Mouse (Mus musculus) heart, embryonic 13.5 days (tissue): ENCODE results near the gene Thada. TPM values are rescaled to one million over a fixed set of nuclear protein-coding genes. Genes with fewer than 3 reads are reported as not detected.
A peak's percentile ranks its signal among the peaks of the same experiment; 100 is the strongest.

Experiments used
- ATAC-seq: fragments of 200-750 bp; cut with Nextera tagmentation; 2 replicates; pipeline ENCODE4 v1.8.0; 2017; ENCODE audit warnings: moderate TSS enrichment; ENCODE audit not compliant: insufficient number of reproducible peaks, low FRiP score, low TSS enrichment; ENCODE audit errors: extremely low read depth
- H3K27ac ChIP-seq: fragments of 300-500 bp; sonication (generic); replicated peaks from 2 replicates; pipeline ENCODE4 v1.5.1; 2015; ENCODE audit warnings: moderate library complexity, mild to moderate bottlenecking, inconsistent platforms
- H3K27me3 ChIP-seq: fragments of 300-500 bp; sonication (generic); replicated peaks from 2 replicates; pipeline ENCODE4 v1.6.1; 2015; ENCODE audit warnings: mild to moderate bottlenecking, inconsistent platforms
- H3K36me3 ChIP-seq: fragments of 300-500 bp; sonication (generic); 2 replicates; pipeline ENCODE4 v1.6.1; 2015; ENCODE audit warnings: mild to moderate bottlenecking, inconsistent platforms
- H3K4me1 ChIP-seq: fragments of 300-500 bp; sonication (generic); 2 replicates; pipeline ENCODE4 v1.6.1; 2015; ENCODE audit warnings: inconsistent platforms
- H3K4me2 ChIP-seq: fragments of 300-500 bp; sonication (generic); 2 replicates; pipeline ENCODE4 v1.6.1; 2015; ENCODE audit warnings: inconsistent platforms, mild to moderate bottlenecking, moderate library complexity
- H3K4me3 ChIP-seq: fragments of 300-500 bp; sonication (generic); 2 replicates; pipeline ENCODE4 v1.5.1; 2015; ENCODE audit warnings: moderate library complexity, mild to moderate bottlenecking, inconsistent platforms
- H3K9ac ChIP-seq: fragments of 300-500 bp; sonication (generic); 2 replicates; pipeline ENCODE4 v1.6.1; 2015; ENCODE audit warnings: inconsistent platforms, mild to moderate bottlenecking, moderate library complexity
- H3K9me3 ChIP-seq: fragments of 300-500 bp; sonication (generic); 2 replicates; pipeline ENCODE4 v1.6.1; 2016; ENCODE audit warnings: inconsistent platforms
- WGBS: fragments of 180-500 bp; shearing (Covaris S2); methylation state at CpG from one replicate; pipeline ENCODE4 v1.1.7; 2015; ENCODE audit warnings: mixed read lengths; 5-methylcytosine and 5-hydroxymethylcytosine counted together
- polyA plus RNA-seq: library from polyadenylated mRNA; unstranded; fragments of >200 nt; fragmentation: Nextera tagmentation; extraction: Ambion mirVana; gene quantifications from 2 replicates; pipeline ENCODE4 v1.2.1, GENCODE M21; 2015

Thada gene
- 4.6 and 5.6 TPM in 2 replicates for polyA plus RNA-seq

DNA sequence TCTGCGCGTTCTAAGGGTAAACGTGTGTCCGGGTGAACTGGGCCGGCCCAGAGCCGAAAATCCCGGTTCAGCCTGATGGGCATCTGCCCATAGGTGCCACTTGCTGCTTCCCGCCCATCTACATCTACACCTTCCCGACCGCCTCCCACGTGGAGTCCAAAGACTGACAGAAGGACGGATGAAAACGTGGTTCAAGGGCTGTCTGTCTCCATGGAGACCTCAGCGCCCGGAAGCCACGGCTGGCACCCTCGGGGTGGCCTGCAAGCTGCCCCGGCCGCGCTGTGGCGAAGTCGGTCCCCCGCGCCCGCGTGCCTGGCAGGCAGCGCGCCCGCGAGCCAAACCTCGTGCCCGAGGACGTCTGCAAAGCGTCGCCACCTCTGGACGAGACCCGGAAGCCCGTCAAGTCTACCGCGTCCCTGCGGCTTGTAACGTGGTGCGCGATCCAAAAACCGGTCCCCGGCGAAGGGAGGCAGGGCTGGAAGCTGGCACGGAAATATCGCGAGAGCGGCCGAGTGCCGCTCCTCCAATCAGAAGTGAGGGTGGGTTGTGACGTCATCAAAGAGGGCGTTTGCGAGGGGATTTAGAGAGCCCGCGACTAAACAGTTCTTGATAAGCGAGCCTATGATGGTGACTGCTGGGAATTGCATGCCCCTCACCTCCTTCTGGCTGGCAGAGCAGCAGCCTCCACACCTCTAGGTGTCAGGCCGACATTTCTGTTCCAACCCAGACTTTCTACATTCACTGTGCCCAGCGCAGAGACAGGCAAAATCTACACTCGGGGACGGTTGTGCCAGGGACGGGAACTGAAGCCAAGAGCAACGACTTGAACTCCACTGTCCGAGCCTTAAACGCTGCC is at the start of gene Thada:
Gene Thada (minus strand): TSS at position 453 of the 856 bp plus-strand sequence.
- H3K9me3 ChIP-seq = no peaks in the 10 kb centered on the region
- peaks cover 11% of the 10 kb centered on the region for H3K4me1 ChIP-seq
- peak; percentile 95 for ATAC-seq
- no peaks in the 10 kb centered on the region for H3K27me3 ChIP-seq
- WGBS = under 1% methylated on average over 67 of the region's 67 CpGs
- peak within 1 kb of the TSS; percentile 94 for H3K9ac ChIP-seq
- peak within 1 kb of the TSS; percentile 78 for H3K27ac ChIP-seq
- H3K4me2 ChIP-seq = peak within 1 kb of the TSS; percentile 96
- peak within 1 kb of the TSS; percentile 95 for H3K4me3 ChIP-seq
- H3K36me3 ChIP-seq = peaks cover 8% of the 10 kb centered on the region

DNA sequence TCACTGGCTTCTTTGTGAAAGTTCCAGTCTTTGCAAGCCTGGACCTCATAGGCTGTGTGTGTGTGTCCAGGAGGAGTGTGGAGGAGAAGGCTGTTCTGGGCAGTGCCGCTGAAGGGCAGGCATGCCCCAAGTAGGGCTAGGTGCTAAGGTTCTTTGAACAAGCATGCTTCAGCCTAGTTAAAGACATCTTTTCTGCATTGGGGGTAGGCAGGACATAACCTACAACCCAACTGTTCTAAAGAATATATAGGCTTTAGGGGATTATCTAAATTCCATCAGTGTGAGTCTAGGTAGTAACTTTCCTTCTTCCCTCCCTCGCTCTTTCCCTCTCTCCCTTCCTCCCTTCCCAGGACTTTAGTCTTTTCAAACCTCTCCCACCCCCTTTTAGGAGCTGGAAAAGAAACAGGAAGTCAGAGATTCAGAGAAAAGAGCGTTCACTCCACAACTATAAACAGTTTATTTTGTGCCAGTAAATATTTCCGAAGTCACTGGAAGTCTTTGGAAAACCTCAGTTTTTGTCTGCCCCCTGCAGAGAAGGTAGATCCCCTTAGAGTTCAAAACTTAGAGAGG is 46.6 kb upstream of the Thada start:
- no peak overlapping the region for H3K27ac ChIP-seq
- peak overlapping the region; percentile 83 for H3K4me3 ChIP-seq
- no peak for ATAC-seq

DNA sequence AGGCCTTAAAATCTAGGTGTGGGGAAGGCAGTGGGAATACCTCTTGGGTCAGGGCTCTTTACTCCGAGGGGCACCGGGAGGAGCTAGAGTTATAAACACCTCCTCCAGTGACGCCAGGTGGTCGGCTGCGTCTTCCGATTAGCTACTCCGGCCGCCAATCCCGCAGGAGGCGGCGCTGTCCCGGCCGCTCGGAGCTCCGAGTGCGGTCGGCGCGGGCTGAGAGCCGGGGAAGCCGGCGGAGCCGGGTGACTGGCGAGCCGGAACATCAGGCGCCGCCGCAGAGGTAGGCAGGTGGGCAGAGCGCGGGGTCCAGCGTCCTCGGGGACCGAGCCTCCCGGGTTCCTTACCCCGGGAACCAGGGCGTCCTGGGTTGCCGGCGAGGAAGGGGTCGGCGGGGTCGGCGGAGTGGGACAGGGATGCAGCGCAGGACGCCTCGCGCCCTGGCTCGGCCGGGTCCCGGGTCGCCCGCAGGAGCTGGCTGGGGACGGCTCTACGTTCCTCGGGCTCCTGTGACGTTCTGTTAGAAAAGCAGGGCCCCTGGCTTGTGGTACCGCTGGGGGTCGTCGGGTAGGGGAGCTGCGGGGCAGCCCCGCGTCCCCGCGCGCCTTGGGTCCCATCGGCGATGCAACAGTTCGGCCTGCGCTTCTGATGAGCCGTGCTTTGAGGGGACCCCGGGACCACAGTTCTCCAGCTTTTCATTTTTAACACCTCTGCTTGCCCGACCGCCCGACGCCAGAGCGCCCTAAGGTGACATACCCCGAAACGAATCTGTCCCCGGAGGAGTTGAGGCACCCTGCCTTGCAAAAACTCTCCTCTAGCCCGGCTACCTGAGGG is 45.9 kb upstream of the Thada start, which contains the start of gene Plekhh2:
Gene Plekhh2 (plus strand): TSS at position 214 of the 834 bp plus-strand sequence.
- ATAC-seq = peak; percentile 73; the same call in 1 of the 2 replicates
- H3K9ac ChIP-seq = peak within 1 kb of the TSS; percentile 85
- H3K27me3 ChIP-seq = peaks cover 6% of the 10 kb centered on the region; the same call in 1 of the 2 replicates
- no peaks in the 10 kb centered on the region for H3K9me3 ChIP-seq
- peaks cover 30% of the 10 kb centered on the region for H3K4me1 ChIP-seq
- H3K36me3 ChIP-seq = no peaks in the 10 kb centered on the region
- H3K27ac ChIP-seq = peak within 1 kb of the TSS; percentile 65
- under 1% methylated on average over 76 of the region's 79 CpGs for WGBS
- peak within 1 kb of the TSS; percentile 83 for H3K4me3 ChIP-seq
- peak within 1 kb of the TSS; percentile 99 for H3K4me2 ChIP-seq

More for the DNA sequence above, 46.6 kb upstream of the Thada start:
- Histone ChIP-seq H3K27me3 (peaks cover 6% of the 10 kb centered on the region; the same call in 1 of the 2 replicates), H3K9me3 (no peaks in the 10 kb centered on the region), H3K9ac (peak overlapping the region; percentile 85), H3K36me3 (no peaks in the 10 kb centered on the region), H3K4me2 (peak overlapping the region; percentile 99), H3K4me1 (peaks cover 30% of the 10 kb centered on the region)
- WGBS = 23% methylated on average over 4 of the region's 4 CpGs

DNA sequence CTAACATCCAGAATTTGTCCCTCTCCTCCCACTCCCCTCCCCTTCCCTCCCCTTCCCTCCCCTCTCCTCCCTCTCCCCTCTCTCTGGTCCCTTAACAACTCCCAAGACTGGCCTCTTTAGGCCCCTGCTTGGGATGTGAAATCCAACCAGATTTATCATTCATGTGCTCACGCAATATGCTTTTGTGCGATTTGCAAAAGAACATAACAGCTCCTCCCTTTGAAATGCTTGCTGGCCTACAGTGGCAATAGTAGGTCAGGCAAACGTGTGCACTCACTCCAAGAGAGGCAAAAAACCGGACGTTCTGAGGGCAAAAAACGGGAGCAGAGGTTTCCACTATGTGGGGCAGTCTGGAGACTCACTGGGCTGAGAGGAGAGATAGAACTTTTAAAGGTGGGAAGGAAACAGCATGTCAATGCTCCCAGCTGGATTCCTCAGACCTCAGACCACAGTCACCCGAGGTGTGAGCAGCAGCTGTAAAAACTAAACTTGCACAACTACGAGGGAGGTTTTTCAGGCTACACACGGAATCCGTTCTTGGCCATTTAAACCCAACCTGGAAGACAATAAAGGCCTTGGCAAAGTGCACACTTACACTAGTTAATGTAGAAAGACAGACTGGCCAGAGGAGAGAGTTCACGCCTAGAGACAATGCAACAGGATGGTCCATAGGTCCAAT is 45.1 kb upstream of the Thada start:
- H3K4me1 ChIP-seq = peaks cover 30% of the 10 kb centered on the region
- 30% methylated on average over 11 of the region's 11 CpGs for WGBS
- H3K36me3 ChIP-seq = no peaks in the 10 kb centered on the region
- H3K4me2 ChIP-seq = peak overlapping the region; percentile 99
- H3K27ac ChIP-seq = peak overlapping the region; percentile 65
- no peak for ATAC-seq
- no peaks in the 10 kb centered on the region for H3K9me3 ChIP-seq
- peak overlapping the region; percentile 83 for H3K4me3 ChIP-seq
- H3K27me3 ChIP-seq = peaks cover 6% of the 10 kb centered on the region; the same call in 1 of the 2 replicates
- H3K9ac ChIP-seq = peak overlapping the region; percentile 85

DNA sequence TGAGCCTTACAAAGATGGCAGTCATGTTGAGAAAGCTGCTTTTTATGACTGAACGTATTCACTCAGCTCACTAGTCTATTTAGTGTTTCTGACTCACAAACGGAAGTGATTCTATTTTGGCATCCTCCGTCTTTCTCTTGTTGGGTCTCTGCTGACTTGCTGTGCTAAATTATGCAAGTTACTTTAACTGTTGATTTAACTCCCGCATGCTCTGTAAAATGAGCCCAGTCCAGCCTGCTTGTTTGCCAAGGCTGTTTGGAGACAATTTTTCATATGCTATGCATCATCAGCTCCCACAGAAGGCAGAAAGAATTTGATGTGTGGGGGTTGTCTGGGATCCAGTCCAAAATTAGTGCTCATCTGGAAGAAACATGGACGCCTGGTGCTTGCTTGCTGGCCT is 44.4 kb upstream of the Thada start:
- Histone ChIP-seq H3K27me3 (peaks cover 6% of the 10 kb centered on the region; the same call in 1 of the 2 replicates), H3K4me3 (no peak overlapping the region), H3K9ac (no peak overlapping the region), H3K36me3 (no peaks in the 10 kb centered on the region), H3K4me1 (peaks cover 30% of the 10 kb centered on the region), H3K27ac (peak overlapping the region; percentile 65), H3K4me2 (no peak overlapping the region), H3K9me3 (no peaks in the 10 kb centered on the region)
- 44% methylated on average over 5 of the region's 5 CpGs for WGBS
- ATAC-seq = no peak

DNA sequence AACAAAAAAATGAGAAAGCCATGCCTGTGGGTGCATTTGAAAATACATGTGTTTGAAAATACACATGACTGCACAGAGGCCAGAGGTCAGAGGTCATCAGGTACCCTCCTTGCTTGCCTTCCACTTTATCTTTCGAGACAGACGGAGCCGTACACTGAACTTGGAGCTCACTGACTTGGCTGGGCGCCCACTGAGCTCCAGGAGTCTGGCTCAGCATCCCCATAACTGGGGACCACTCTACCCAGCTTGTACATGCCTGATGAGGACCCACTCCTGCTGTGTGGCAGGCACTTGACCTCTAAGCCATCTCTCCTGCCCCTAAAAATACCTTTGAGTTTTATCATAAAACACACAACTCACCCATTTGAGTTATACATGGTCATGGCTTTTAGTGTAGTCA is 43.2 kb upstream of the Thada start:
- Histone ChIP-seq H3K27me3 (peaks cover 6% of the 10 kb centered on the region; the same call in 1 of the 2 replicates), H3K4me1 (peaks cover 30% of the 10 kb centered on the region), H3K27ac (0 out of 2 replicates have a peak overlapping the region, but pooled peaks have one; percentile 65), H3K36me3 (no peaks in the 10 kb centered on the region), H3K4me3 (no peak overlapping the region), H3K9ac (no peak overlapping the region), H3K9me3 (no peaks in the 10 kb centered on the region), H3K4me2 (no peak overlapping the region)
- ATAC-seq = no peak
- 41% methylated on average over 4 of the region's 4 CpGs for WGBS

DNA sequence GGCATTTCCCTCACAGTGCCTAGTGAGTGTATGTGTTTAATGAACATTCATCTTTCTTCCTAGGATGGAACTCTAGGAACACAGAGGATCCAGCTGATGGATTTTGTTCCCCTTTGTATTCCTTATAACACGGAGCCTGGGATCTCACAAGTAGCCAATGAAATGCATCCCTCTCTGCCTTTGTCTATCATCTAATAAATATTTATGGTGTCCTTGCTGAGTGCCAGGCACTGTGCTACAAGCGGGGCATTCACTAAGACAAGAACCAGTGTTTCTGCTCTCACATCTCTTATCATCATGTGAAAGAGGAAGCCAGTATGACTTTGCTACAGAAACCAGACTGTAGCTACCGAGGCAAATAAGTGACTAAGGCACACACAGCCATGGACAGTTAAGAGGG is 42.7 kb upstream of the Thada start:
- H3K27me3 ChIP-seq = peaks cover 6% of the 10 kb centered on the region; the same call in 1 of the 2 replicates
- ATAC-seq = no peak
- H3K9ac ChIP-seq = no peak overlapping the region
- no peaks in the 10 kb centered on the region for H3K9me3 ChIP-seq
- WGBS = 51% methylated on average over 3 of the region's 3 CpGs
- H3K4me2 ChIP-seq = no peak overlapping the region
- no peak overlapping the region for H3K4me3 ChIP-seq
- peaks cover 30% of the 10 kb centered on the region for H3K4me1 ChIP-seq
- H3K36me3 ChIP-seq = no peaks in the 10 kb centered on the region
- H3K27ac ChIP-seq = no peak overlapping the region

DNA sequence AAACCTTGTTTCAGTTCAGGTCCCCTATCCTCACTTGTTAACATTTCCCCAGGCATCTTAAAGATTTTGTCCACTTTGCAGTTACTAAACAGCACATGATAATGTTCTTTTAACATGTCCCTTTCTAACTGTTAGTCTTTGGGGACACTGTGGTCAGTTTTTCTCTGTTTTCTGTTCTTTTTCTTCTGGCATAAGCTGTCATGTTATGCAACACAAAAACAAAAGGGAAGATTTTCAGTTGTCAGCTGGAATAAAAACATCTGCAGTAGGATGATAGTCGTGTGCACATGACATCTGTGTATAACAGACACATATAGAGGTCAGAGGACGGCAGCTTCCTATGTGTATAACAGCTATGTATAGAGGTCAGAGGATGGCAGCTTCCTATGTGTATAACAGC is 39.9 kb upstream of the Thada start:
- 56% methylated on average over 2 of the region's 2 CpGs for WGBS
- H3K27me3 ChIP-seq = no peaks in the 10 kb centered on the region
- H3K4me1 ChIP-seq = peaks cover 16% of the 10 kb centered on the region
- H3K4me2 ChIP-seq = no peak overlapping the region
- no peaks in the 10 kb centered on the region for H3K9me3 ChIP-seq
- no peak overlapping the region for H3K27ac ChIP-seq
- ATAC-seq = no peak
- no peaks in the 10 kb centered on the region for H3K36me3 ChIP-seq
- H3K9ac ChIP-seq = no peak overlapping the region
- no peak overlapping the region for H3K4me3 ChIP-seq

DNA sequence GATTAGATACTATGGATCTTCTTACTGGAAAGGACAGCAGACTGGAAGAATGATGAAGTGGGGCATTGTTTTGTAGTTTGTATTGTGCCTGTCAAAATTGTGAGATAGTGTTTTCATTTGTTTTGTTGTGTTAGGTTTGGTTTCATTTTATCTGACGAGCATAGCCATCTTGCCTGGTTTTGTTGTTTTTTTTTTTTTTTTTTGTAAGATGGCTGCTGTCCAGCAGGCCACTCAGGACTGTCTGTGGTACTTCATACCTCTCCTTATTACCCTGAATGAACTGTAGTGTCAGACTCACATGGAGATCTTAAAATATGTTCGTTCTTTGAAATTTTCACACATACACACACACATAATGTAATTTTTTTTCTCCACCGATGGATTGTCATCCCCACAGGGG is 36.3 kb upstream of the Thada start:
- 55% methylated on average over 3 of the region's 3 CpGs for WGBS
- Histone ChIP-seq H3K4me1 (no peaks in the 10 kb centered on the region), H3K36me3 (no peaks in the 10 kb centered on the region), H3K9ac (no peak overlapping the region), H3K4me2 (no peak overlapping the region), H3K9me3 (no peaks in the 10 kb centered on the region), H3K27me3 (no peaks in the 10 kb centered on the region), H3K4me3 (no peak overlapping the region), H3K27ac (no peak overlapping the region)
- ATAC-seq = no peak

DNA sequence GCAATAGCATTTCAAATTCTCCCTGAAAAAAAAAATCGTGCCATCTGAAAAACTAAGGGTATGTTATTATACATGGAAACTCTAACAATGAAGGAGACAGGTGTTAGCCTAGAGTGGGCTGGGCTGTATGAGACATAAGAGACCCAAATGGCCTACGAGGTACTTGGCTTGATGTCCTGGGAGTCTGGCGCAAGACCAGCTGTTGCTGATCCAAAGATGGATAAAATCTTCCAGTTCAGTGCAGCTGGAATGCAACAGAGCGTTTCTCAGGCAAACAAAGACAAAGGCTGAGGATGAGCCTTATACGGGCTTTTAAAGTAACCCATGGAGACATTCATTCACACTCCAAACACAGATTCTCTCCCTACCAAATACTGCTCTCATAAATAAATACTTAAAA is 32.6 kb upstream of the Thada start:
- WGBS = 66% methylated on average over 5 of the region's 5 CpGs
- Histone ChIP-seq H3K4me1 (no peaks in the 10 kb centered on the region), H3K9me3 (no peaks in the 10 kb centered on the region), H3K4me3 (no peak overlapping the region), H3K27me3 (no peaks in the 10 kb centered on the region; the same call in 1 of the 2 replicates), H3K27ac (no peak overlapping the region), H3K4me2 (no peak overlapping the region), H3K9ac (no peak overlapping the region), H3K36me3 (no peaks in the 10 kb centered on the region)
- no peak for ATAC-seq
